Mouse (Mus musculus): ENCODE measurements at regions not wholly inside any gene's neighbourhood (a gene's known extent, or its start where the extent isn't known, plus 50 kb on each side); places are given as distances from the start of the nearest gene placed in this dataset.

GRCm38 (mm10) chr11:112708119-112708730, 73.8 kb upstream of the Sox9 start:
- TF ChIP-seq CTCF (IDR thresholded peaks at IDR 0.05; ENCODE audit: low read depth) (no peak), EP300 (IDR thresholded peaks at IDR 0.05; ENCODE audit: low read depth) (no peak)

Measured in liver, embryonic 14.5 days (tissue).